Mouse (Mus musculus): ENCODE results near the gene Msi2.

DNA sequence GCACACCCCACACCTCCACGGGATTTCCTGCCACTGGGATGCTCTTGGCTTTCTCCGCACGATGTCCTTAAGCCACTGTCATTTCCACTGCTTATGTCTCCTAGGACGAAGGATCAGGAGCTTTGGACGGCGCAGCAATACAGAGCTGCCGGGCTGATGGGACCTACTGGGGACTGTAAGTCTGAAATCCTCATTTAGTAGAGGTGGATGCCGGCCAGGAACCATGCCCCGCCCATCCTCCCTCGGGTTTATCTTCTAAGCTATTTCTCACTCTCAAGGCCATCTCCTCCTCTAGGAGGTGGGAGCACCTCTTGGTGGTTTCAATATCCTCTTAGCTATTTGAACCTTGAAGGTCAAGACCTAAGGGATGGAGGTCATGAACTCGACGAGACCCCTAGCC is 362.3 kb downstream of the Msi2 start:
- TF ChIP-seq CTCF (IDR thresholded peaks at IDR 0.05; ENCODE audit: low read depth, low read length) = no peak
- TF ChIP-seq TAL1 (conservative IDR thresholded peaks at IDR 0.05; ENCODE audit: low read depth, low read length) = no peak
- TF ChIP-seq GATA1 (IDR thresholded peaks at IDR 0.05; ENCODE audit: borderline replicate concordance, low read length) = no peak
- no peak for TF ChIP-seq POLR2AphosphoS5 (IDR thresholded peaks at IDR 0.05; ENCODE audit: insufficient replicate concordance, low read depth, low read length)
- TF ChIP-seq GATA2 (IDR thresholded peaks at IDR 0.05; ENCODE audit: borderline replicate concordance, low read depth, low read length) = no peak
